In the genomic region with DNA sequence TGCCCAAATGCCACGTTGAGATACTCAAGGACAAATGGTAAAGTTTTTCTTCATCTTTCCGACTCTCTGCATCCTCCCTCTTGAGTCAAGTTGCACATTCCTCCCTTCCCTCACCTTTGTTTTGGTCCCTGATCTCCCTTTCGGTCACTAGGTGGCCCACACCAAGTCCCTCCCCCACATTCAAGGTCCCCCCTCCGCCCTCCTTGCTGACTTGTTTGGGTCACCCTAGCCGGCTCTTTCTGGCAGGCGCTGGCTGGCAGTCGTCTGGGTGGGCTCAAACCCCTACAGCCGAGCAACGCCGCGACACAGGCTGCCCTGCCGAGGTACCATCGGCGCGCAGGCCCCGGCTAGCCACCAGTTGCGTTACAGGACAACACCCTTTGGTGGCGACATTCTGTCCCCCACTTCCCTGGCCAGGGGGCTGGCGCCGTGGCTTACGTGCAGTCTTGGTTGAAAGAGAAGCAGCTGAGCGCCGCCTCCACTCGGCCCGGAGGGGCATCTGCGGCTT, we compare ENCODE assay signal across 8 mouse cellular contexts. TPM values are rescaled to one million over a fixed set of nuclear protein-coding genes. Genes with fewer than 3 reads are reported as not detected.
DNase-seq lines count a peak whose midpoint lies in the region; ATAC-seq lines count a peak whose summit lies in the region.

No protein-coding gene starts in this region.

- H3K27me3 ChIP-seq in forebrain, embryonic 11.5 days (ENCODE audit: control insufficient read depth, insufficient read depth, low read length): no peaks in the 10 kb centered on the region
- no peaks in the 10 kb centered on the region for H3K27me3 ChIP-seq in liver, embryonic 15.5 days

- H3K4me3 ChIP-seq in forebrain, embryonic 11.5 days (ENCODE audit: low read depth, low read length): peak overlapping the region; percentile 63
- H3K4me3 ChIP-seq in liver, embryonic 15.5 days (replicated peaks): peak overlapping the region; percentile 83

- H3K4me1 ChIP-seq in forebrain, embryonic 11.5 days (replicated peaks; ENCODE audit: control insufficient read depth, insufficient read depth, low read length): peaks cover 7% of the 10 kb centered on the region
- H3K4me1 ChIP-seq in liver, embryonic 15.5 days (replicated peaks): peaks cover 61% of the 10 kb centered on the region

- DNase-seq in frontal cortex, postnatal 25 days (ENCODE audit: low spot score in 2 of 2): no peak
- no peak for DNase-seq in forebrain, embryonic 11.5 days (ENCODE audit: low spot score)
- DNase-seq in right cerebral cortex, postnatal 14 days: no peak
- DNase-seq in adrenal gland, adult (ENCODE audit: inconsistent age in 2 of 2, low spot score in 1 of 2): no peak
- no peak for DNase-seq in urinary bladder, adult 18-20 months (ENCODE audit: low spot score in 2 of 2)

- H3K9ac ChIP-seq in forebrain, embryonic 11.5 days (ENCODE audit: low read length): peak overlapping the region; percentile 62
- peak overlapping the region; percentile 84 for H3K9ac ChIP-seq in liver, embryonic 15.5 days

- ATAC-seq in frontal cortex, adult (ENCODE audit: low TSS enrichment): peak; percentile 33; the same call in 1 of the 2 replicates
- peak; percentile 1 for ATAC-seq in CD4-positive, CD25-positive, alpha-beta regulatory T cell, adult 4 months
- ATAC-seq in forebrain, embryonic 11.5 days (replicated peaks; ENCODE audit: low FRiP score): no peak; the same call in 1 of the 2 replicates
- ATAC-seq in liver, embryonic 15.5 days (ENCODE audit: insufficient read depth): peak; percentile 11

- no peaks in the 10 kb centered on the region for H3K36me3 ChIP-seq in forebrain, embryonic 11.5 days (ENCODE audit: control insufficient read depth, insufficient read depth, low read length)
- 0 out of 2 replicates have a peak, but pooled peaks cover 8% of the 10 kb centered on the region for H3K36me3 ChIP-seq in liver, embryonic 15.5 days (replicated peaks)

- no peak overlapping the region for H3K27ac ChIP-seq in forebrain, embryonic 11.5 days (ENCODE audit: low read depth, low read length)
- peak overlapping the region; percentile 98 for H3K27ac ChIP-seq in liver, embryonic 15.5 days (replicated peaks)

- H3K4me2 ChIP-seq in forebrain, embryonic 11.5 days (ENCODE audit: low read depth, low read length, severe bottlenecking): peak overlapping the region; percentile 90
- peak overlapping the region; percentile 91 for H3K4me2 ChIP-seq in liver, embryonic 15.5 days

- WGBS in forebrain, embryonic 11.5 days: 0% methylated on average over 26 of the region's 26 CpGs
- under 1% methylated on average over 26 of the region's 26 CpGs for WGBS in liver, embryonic 15.5 days (ENCODE audit: insufficient replicate concordance)

- no peaks in the 10 kb centered on the region for H3K9me3 ChIP-seq in forebrain, embryonic 11.5 days (ENCODE audit: control insufficient read depth, low read length)
- no peaks in the 10 kb centered on the region for H3K9me3 ChIP-seq in liver, embryonic 15.5 days (replicated peaks)

RNA-seq across cellular contexts. Expression of a gene that starts 0.9 kb away (rescaled TPM):
- not detected for polyA plus RNA-seq in CD4-positive, CD25-positive, alpha-beta regulatory T cell, adult 4 months (2017; shearing (Covaris generic))
- polyA plus RNA-seq in forebrain, embryonic 11.5 days (2014; fragmentation: Nextera tagmentation; extraction: Ambion mirVana): 11.1 and 14.7 TPM in 2 replicates
- polyA plus RNA-seq in liver, embryonic 15.5 days (2015; fragmentation: Nextera tagmentation; extraction: Ambion mirVana): 24.2 and 25.9 TPM in 2 replicates

RNA-seq across cellular contexts. Expression of a gene that starts 38.4 kb away (rescaled TPM):
- polyA plus RNA-seq in CD4-positive, CD25-positive, alpha-beta regulatory T cell, adult 4 months (2017; shearing (Covaris generic)): 100 to 1,000 TPM; 416 to 490 TPM
- 362 and 367 TPM in 2 replicates for polyA plus RNA-seq in forebrain, embryonic 11.5 days (2014; fragmentation: Nextera tagmentation; extraction: Ambion mirVana)
- 108 and 113 TPM in 2 replicates for polyA plus RNA-seq in liver, embryonic 15.5 days (2015; fragmentation: Nextera tagmentation; extraction: Ambion mirVana)

Comparison
In these comparisons a context has a peak if more than half of its experiments do, and no peak if none do; other contexts are left out.
1. RNA of a gene that starts 0.9 kb away (polyA plus RNA-seq): 24.2 to 25.9 TPM in liver, embryonic 15.5 days and 11.1 to 14.7 TPM in forebrain, embryonic 11.5 days; not detected in CD4-positive, CD25-positive, alpha-beta regulatory T cell, adult 4 months; every median in the first group is over 10 times any median in the second.